Mouse (Mus musculus) stomach, postnatal 0 days (tissue): ENCODE measurements around the gene Tm7sf2. TPM values are rescaled to one million over a fixed set of nuclear protein-coding genes. Genes with fewer than 3 reads are reported as not detected.

Experiments
- ATAC-seq: fragments of 200-750 bp; cut with Nextera tagmentation; 2 replicates; pipeline ENCODE4 v1.8.0; 2017; ENCODE audit not compliant: low FRiP score, low TSS enrichment
- DNase-seq: peaks from one replicate; pipeline ENCODE4 v3.0.0-alpha.2; 2016; ENCODE audit warnings: low spot score
- H3K27ac ChIP-seq: fragments of 300-500 bp; sonication (generic); replicated peaks from 2 replicates; pipeline ENCODE4 v1.5.1; 2014; ENCODE audit warnings: mild to moderate bottlenecking, control low read depth
- H3K27me3 ChIP-seq: fragments of 300-500 bp; sonication (generic); 2 replicates; pipeline ENCODE4 v1.6.1; 2014; ENCODE audit warnings: low read length; ENCODE audit not compliant: control insufficient read depth, insufficient read depth
- H3K36me3 ChIP-seq: fragments of 300-500 bp; sonication (generic); 2 replicates; pipeline ENCODE4 v1.6.1; 2014; ENCODE audit warnings: low read length, mixed read lengths; ENCODE audit not compliant: control insufficient read depth, insufficient read depth
- H3K4me1 ChIP-seq: fragments of 300-500 bp; sonication (generic); replicated peaks from 2 replicates; pipeline ENCODE4 v1.6.1; 2014; ENCODE audit warnings: antibody characterized with exemption; ENCODE audit not compliant: control insufficient read depth, insufficient read depth
- H3K4me2 ChIP-seq: fragments of 300-500 bp; sonication (generic); replicated peaks from 2 replicates; pipeline ENCODE4 v1.6.1; 2014; ENCODE audit warnings: low read depth, mild to moderate bottlenecking, control low read depth, moderate library complexity
- H3K4me3 ChIP-seq: fragments of 300-500 bp; sonication (generic); 2 replicates; pipeline ENCODE4 v1.5.1; 2014; ENCODE audit warnings: low read depth, low read length, control low read depth
- H3K9ac ChIP-seq: fragments of 300-500 bp; sonication (generic); 2 replicates; pipeline ENCODE4 v1.6.1; 2014; ENCODE audit warnings: mild to moderate bottlenecking, low read length, control low read depth, mixed read lengths
- H3K9me3 ChIP-seq: fragments of 300-500 bp; sonication (generic); 2 replicates; pipeline ENCODE4 v1.6.1; 2016; ENCODE audit warnings: low read length; ENCODE audit not compliant: control insufficient read depth
- CTCF ChIP-seq: IDR thresholded peaks from 2 replicates; pipeline ENCODE4 v1.5.1; 2016; ENCODE audit warnings: antibody characterized with exemption, low read depth, mild to moderate bottlenecking, moderate library complexity
- EP300 ChIP-seq: optimal IDR thresholded peaks from 2 replicates; pipeline ENCODE3; 2016; ENCODE audit warnings: antibody characterized with exemption
- WGBS: fragments of 180-500 bp; shearing (Covaris S2); extraction: QIAGEN DNeasy Blood & Tissue Kit; methylation state at CpG from one replicate; pipeline ENCODE4 v1.1.7; 2014; 5-methylcytosine and 5-hydroxymethylcytosine counted together
- polyA plus RNA-seq: library from polyadenylated mRNA; unstranded; fragments of >200 nt; fragmentation: Nextera tagmentation; extraction: Ambion mirVana; gene quantifications from 2 replicates; pipeline ENCODE4 v1.2.1, GENCODE M21; 2015

Gene Tm7sf2
- polyA plus RNA-seq, 1 experiment from 2014 or later, result 17.9 TPM

- H3K36me3 ChIP-seq, result peaks cover 9% of the 10 kb centered on the region
- no peak for TF ChIP-seq EP300
- TF ChIP-seq CTCF, result no peak
These were observed 17.3 kb upstream of the Tm7sf2 start for GRCm38 (mm10) chr19:6085417-6085879.

GRCm38 (mm10) chr19:6084478-6085248, 16.5 kb upstream of the Tm7sf2 start, which contains the start of the genes Zfpl1 and Cdca5:
TSS of gene Zfpl1 (minus strand) at chr19:6084956.
TSS of gene Cdca5 (plus strand) at chr19:6084983.
- H3K27me3 ChIP-seq, result no peaks in the 10 kb centered on the region
- WGBS, result under 1% methylated on average over 58 of the region's 58 CpGs

More at GRCm38 (mm10) chr19:6085417-6085879, 17.3 kb upstream of the Tm7sf2 start:
- ATAC-seq (peak; percentile 72), DNase-seq (peak; percentile 77)
- Histone ChIP-seq H3K27ac (peak overlapping the region; percentile 63; the same call in 1 of the 2 replicates), H3K9ac (peak overlapping the region; percentile 60), H3K4me2 (peak overlapping the region; percentile 92), H3K4me1 (peaks cover 2% of the 10 kb centered on the region; the same call in 1 of the 2 replicates), H3K27me3 (no peaks in the 10 kb centered on the region), H3K9me3 (no peaks in the 10 kb centered on the region), H3K4me3 (peak overlapping the region; percentile 69)
- under 1% methylated on average over 17 of the region's 17 CpGs for WGBS

GRCm38 (mm10) chr19:6082156-6082555, 14.0 kb upstream of the Tm7sf2 start, which contains the start of gene Gm28374:
TSS of gene Gm28374 (minus strand) at chr19:6082256.
- H3K9me3 ChIP-seq, result no peaks in the 10 kb centered on the region
- H3K27ac ChIP-seq, result no peak within 1 kb of the TSS
- peaks cover 2% of the 10 kb centered on the region; the same call in 1 of the 2 replicates for H3K4me1 ChIP-seq
- H3K27me3 ChIP-seq, result no peaks in the 10 kb centered on the region
- no peak within 1 kb of the TSS for H3K4me3 ChIP-seq
- H3K9ac ChIP-seq, result no peak within 1 kb of the TSS
- no peak for TF ChIP-seq EP300
- TF ChIP-seq CTCF, result no peak
- H3K36me3 ChIP-seq, result peaks cover 8% of the 10 kb centered on the region; the same call in 1 of the 2 replicates
- DNase-seq, result no peak
- no peak within 1 kb of the TSS for H3K4me2 ChIP-seq
- 85% methylated on average over 9 of the region's 9 CpGs for WGBS
- no peak for ATAC-seq

More at GRCm38 (mm10) chr19:6084478-6085248, 16.5 kb upstream of the Tm7sf2 start, which contains the start of the genes Zfpl1 and Cdca5:
- Histone ChIP-seq H3K9ac (peak within 1 kb of the TSS; percentile 79), H3K4me2 (peak within 1 kb of the TSS; percentile 92), H3K4me3 (peak within 1 kb of the TSS; percentile 69), H3K36me3 (peaks cover 8% of the 10 kb centered on the region), H3K4me1 (peaks cover 2% of the 10 kb centered on the region; the same call in 1 of the 2 replicates), H3K27ac (peak within 1 kb of the TSS; percentile 86), H3K9me3 (no peaks in the 10 kb centered on the region)
- ATAC-seq (peak; percentile 91), DNase-seq (peak; percentile 96)
- TF ChIP-seq EP300 (no peak), CTCF (0 out of 2 replicates have a peak, but pooled peaks have one; percentile 1)

DNA sequence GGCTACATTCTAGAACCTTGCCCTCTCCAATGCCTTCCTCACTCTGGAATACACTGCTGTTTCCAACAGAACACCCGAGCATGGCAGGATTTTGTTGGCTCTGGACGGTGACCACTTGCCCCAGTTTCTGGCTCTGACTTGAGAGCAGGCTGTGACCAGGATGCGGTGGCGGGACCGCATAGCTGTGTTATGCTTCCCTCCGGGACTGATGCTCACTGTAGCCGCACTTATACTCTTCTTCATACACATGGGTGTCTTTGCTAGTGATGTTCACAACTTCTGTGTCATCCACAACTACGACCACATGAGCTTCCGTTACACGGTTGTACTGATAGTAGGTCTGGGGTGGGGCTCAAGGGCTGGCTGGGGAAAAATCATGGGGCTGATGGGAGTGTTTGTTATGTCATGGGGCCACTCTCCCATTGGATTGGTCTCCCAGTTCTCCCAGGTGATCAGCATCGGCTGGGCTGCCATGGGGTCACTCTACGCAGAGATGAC, 11.9 kb upstream of the Tm7sf2 start, which contains the start of gene Tmem262:
TSS of gene Tmem262 (plus strand) at position 51 of the 498 bp plus-strand sequence.
- Histone ChIP-seq H3K9ac (no peak within 1 kb of the TSS), H3K4me3 (no peak within 1 kb of the TSS), H3K36me3 (peaks cover 8% of the 10 kb centered on the region; the same call in 1 of the 2 replicates), H3K27ac (no peak within 1 kb of the TSS), H3K27me3 (no peaks in the 10 kb centered on the region), H3K4me2 (no peak within 1 kb of the TSS), H3K4me1 (peaks cover 5% of the 10 kb centered on the region), H3K9me3 (no peaks in the 10 kb centered on the region)
- TF ChIP-seq CTCF (no peak), EP300 (no peak)
- ATAC-seq (no peak), DNase-seq (no peak)
- WGBS, result 91% methylated on average over 12 of the region's 12 CpGs

- H3K4me3 ChIP-seq, result peak within 1 kb of the TSS; percentile 89
- H3K27me3 ChIP-seq, result no peaks in the 10 kb centered on the region
- 0 out of 2 replicates have a peak, but pooled peaks cover 6% of the 10 kb centered on the region for H3K36me3 ChIP-seq
- DNase-seq (peak; percentile 86), ATAC-seq (peak; percentile 88)
- WGBS, result 1% methylated on average over 33 of the region's 33 CpGs
- peak within 1 kb of the TSS; percentile 78 for H3K9ac ChIP-seq
- H3K4me2 ChIP-seq, result peak within 1 kb of the TSS; percentile 95
- peak within 1 kb of the TSS; percentile 87 for H3K27ac ChIP-seq
- TF ChIP-seq CTCF, result 0 out of 2 replicates have a peak, but pooled peaks have one; percentile 20
- peak; percentile 27 for TF ChIP-seq EP300
- no peaks in the 10 kb centered on the region for H3K9me3 ChIP-seq
- H3K4me1 ChIP-seq, result peaks cover 3% of the 10 kb centered on the region; the same call in 1 of the 2 replicates
These were observed 8.6 kb upstream of the Tm7sf2 start, which contains the start of gene Vps51 for GRCm38 (mm10) chr19:6076564-6077393. TSS of gene Vps51 (minus strand) at chr19:6077231.
